Mouse (Mus musculus) small intestine, adult 2 months (tissue): ENCODE data around the gene Zfp281. TPM values are rescaled to one million over a fixed set of nuclear protein-coding genes. Genes with fewer than 3 reads are reported as not detected.

ENCODE experiments used
- H3K27ac ChIP-seq: fragments of 200-500 bp; 2 replicates; pipeline ENCODE4 v1.5.1; 2012; ENCODE audit warnings: low read depth, low read length, control low read depth, inconsistent platforms; ENCODE audit not compliant: insufficient read depth
- H3K27me3 ChIP-seq: fragments of 200-500 bp; 2 replicates; pipeline ENCODE4 v1.6.1; 2012; ENCODE audit warnings: mild to moderate bottlenecking, moderate library complexity, low read length, inconsistent platforms; ENCODE audit not compliant: control insufficient read depth, insufficient read depth
- H3K36me3 ChIP-seq: fragments of 200-500 bp; 2 replicates; pipeline ENCODE4 v1.6.1; 2012; ENCODE audit warnings: mild to moderate bottlenecking, low read length, control low read depth, inconsistent platforms; ENCODE audit not compliant: control insufficient read depth, insufficient read depth
- H3K4me1 ChIP-seq: fragments of 200-500 bp; 2 replicates; pipeline ENCODE4 v1.6.1; 2012; ENCODE audit warnings: low read length, inconsistent platforms, mixed read lengths; ENCODE audit not compliant: control insufficient read depth, insufficient read depth, insufficient read length
- H3K4me3 ChIP-seq: fragments of 200-500 bp; 2 replicates; pipeline ENCODE4 v1.5.1; 2012; ENCODE audit warnings: low read depth, mild to moderate bottlenecking, control low read depth, inconsistent platforms, low read length, moderate library complexity
- CTCF ChIP-seq: fragments of 200-500 bp; IDR thresholded peaks from 2 replicates; pipeline ENCODE4 v1.5.1; 2012; ENCODE audit warnings: low read depth, mild to moderate bottlenecking, control low read depth, inconsistent platforms, low read length, moderate library complexity, mixed read lengths; ENCODE audit not compliant: insufficient replicate concordance, insufficient read length; ENCODE audit errors: extremely low read depth
- POLR2A ChIP-seq: fragments of 200-500 bp; IDR thresholded peaks from 2 replicates; pipeline ENCODE4 v1.6.1; 2012; ENCODE audit warnings: low read depth, mild to moderate bottlenecking, control low read depth, inconsistent platforms, low read length, moderate library complexity
- WGBS: fragments of 180-500 bp; shearing (Covaris S2); methylation state at CpG from one replicate; pipeline ENCODE4 v1.1.7; 2018; 5-methylcytosine and 5-hydroxymethylcytosine counted together
- polyA plus RNA-seq: library from polyadenylated mRNA; depleted of rRNA; stranded (reverse); fragments of >200 nt; gene quantifications from 2 replicates; pipeline ENCODE4 v1.2.3, GENCODE M21; 2012

Gene Zfp281
- polyA plus RNA-seq, 1 experiment = 0.63 TPM

DNA sequence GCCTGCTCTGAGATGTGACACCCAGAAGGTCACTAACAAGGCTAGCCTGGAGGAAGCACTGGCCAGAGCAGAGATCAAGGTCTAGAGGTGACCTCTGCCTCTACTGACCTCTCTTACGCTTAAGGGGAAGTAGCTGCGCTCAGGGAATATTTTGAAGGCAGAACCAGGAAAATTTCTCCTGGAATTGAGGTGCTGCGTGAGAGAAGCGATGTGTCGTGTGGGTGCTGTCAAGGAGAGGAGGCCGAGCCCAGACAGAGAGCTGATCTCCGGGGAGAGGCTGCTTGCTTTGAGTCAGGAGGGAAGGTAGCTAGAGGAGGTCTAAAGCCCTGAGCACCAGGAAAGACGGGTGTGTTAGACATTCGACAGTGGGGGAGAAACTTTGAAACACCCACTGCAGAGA lies 35.2 kb downstream of the Zfp281 start:
- no peak for TF ChIP-seq CTCF
- TF ChIP-seq POLR2A = no peak
- Histone ChIP-seq H3K4me1 (no peaks in the 10 kb centered on the region), H3K27ac (no peak overlapping the region), H3K4me3 (no peak overlapping the region), H3K36me3 (no peaks in the 10 kb centered on the region), H3K27me3 (no peaks in the 10 kb centered on the region)
- 77% methylated on average over 9 of the region's 9 CpGs for WGBS

DNA sequence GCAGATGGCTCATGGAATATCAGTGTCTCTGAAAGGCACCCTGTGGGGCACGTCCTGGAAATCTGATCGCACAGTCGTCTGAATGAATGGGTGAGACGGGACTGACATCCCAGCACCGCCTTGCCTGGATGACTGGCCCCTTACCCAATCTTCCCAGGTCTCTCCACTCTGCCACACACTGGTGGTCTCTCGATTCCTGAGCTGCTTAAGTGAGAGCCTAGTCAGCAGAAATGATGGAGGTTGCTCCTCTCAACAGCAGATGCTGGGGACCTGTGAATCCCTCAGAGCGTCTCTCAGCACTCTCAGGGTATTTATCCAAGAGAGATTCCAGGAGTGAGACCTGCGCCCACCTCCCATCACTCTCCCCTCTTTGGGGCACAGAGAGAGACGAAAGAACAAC lies 36.8 kb downstream of the Zfp281 start:
- H3K27ac ChIP-seq = no peak overlapping the region
- TF ChIP-seq POLR2A (no peak), CTCF (no peak)
- H3K4me3 ChIP-seq = no peak overlapping the region
- no peaks in the 10 kb centered on the region for H3K4me1 ChIP-seq
- H3K36me3 ChIP-seq = no peaks in the 10 kb centered on the region
- H3K27me3 ChIP-seq = no peaks in the 10 kb centered on the region
- WGBS = 69% methylated on average over 9 of the region's 9 CpGs

DNA sequence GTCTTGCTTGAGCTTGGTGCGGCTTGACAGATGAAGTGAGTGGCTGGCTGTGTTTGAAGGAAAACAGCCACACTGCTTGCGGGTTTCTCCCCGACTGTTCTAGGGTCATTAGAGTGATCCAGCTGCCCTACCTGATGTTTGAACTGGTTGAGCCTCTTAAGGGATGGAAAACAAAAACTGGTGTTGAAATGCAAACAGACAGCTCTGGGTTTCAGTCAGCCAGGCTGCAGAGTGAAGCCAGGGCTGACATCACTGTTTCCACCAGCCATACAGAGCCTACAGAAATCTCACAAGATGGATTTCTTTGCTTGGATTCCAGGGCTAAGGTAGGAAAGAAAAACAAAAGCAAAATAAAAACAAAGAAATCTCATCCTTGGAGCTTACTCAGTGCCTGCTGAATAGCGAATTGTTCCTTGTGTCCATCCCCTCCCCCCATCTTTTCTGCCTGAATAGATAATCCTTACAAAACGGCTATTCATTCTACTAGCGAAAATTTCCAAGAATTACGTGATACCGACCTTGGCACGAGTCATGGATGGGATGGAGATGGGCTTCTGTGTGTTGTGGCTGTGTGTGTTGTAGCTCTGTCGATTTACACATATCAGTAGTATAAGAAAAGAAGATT lies 37.4 kb downstream of the Zfp281 start:
- Histone ChIP-seq H3K4me3 (no peak overlapping the region), H3K36me3 (no peaks in the 10 kb centered on the region), H3K27me3 (no peaks in the 10 kb centered on the region), H3K4me1 (no peaks in the 10 kb centered on the region), H3K27ac (no peak overlapping the region)
- no peak for TF ChIP-seq CTCF
- TF ChIP-seq POLR2A = no peak
- WGBS = 48% methylated on average over 10 of the region's 10 CpGs

DNA sequence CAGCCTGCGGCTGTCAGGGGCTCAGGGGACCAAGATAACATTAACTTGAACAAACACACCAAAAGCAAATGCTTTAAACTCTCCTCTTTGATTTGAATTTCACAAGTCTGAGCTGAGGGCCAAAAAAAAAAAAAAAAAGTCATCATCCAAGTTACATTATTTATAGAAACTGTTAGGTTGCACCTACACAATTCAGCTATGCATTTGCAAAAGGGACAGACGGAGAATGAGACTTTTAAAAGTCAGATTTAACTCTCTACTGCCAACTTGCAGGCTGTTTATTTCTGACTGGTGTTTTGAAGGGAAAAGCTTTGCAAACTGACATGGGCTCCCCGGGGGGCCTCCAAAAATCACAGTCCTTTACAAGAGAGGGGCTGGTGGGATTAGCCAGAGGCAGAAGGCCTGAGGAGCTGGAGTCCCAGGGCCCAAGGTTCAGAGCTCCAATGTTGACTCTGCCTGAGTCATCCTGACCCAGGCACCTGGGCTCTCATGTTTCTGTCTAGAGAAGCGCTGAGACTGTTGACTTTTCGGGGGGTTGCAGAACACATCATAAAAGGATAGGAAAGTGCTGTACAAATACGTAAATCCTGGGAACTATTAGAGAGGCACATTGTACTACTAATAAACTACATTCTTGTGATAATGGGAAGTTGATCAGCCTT lies 40.4 kb downstream of the Zfp281 start:
- Histone ChIP-seq H3K27ac (no peak overlapping the region), H3K27me3 (no peaks in the 10 kb centered on the region), H3K4me1 (no peaks in the 10 kb centered on the region), H3K36me3 (no peaks in the 10 kb centered on the region), H3K4me3 (no peak overlapping the region)
- 44% methylated on average over 6 of the region's 6 CpGs for WGBS
- TF ChIP-seq POLR2A (no peak), CTCF (no peak)

DNA sequence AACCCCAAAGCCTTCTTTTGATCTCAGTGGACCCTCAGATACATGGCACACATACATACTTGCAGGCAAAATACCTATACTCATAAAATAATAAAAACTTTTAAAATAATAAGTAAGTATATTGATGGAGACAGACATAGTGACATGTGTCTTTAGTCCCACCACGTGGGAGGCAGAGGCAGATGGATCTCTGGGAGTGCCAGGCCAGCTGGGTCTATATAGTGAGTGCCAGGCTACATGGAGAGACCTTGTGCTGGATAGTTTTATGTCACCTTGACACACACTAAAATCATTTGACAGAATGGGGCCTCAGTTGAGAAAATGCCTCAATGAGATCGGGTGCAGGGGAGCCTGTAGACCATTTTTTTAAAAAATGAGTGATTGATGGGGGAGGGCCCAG lies 41.8 kb downstream of the Zfp281 start:
- no peak overlapping the region for H3K27ac ChIP-seq
- H3K27me3 ChIP-seq = no peaks in the 10 kb centered on the region
- H3K4me3 ChIP-seq = no peak overlapping the region
- no peaks in the 10 kb centered on the region for H3K4me1 ChIP-seq
- no peaks in the 10 kb centered on the region for H3K36me3 ChIP-seq
- no peak for TF ChIP-seq CTCF
- no peak for TF ChIP-seq POLR2A
- 73% methylated on average over 2 of the region's 2 CpGs for WGBS

DNA sequence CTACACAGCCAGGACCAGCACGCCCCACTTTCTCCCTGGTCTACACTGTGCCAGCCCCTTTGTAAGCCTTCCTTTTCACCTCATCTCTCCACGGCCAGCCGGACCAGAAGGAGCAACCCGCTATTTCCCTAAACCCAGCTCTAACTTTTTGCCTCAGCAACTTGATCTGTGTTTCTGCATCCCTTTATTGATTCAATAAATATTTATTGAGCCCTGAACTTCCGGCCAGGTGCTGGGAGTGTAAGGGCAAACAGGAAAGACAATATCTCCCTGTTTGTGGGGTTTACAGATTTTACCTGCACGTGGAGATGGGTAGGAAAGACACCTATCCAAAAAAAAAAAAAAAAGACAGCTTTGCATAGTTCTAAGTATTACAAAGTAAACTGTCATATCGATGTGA lies 45.2 kb downstream of the Zfp281 start:
- Histone ChIP-seq H3K27me3 (no peaks in the 10 kb centered on the region), H3K4me3 (no peak overlapping the region), H3K36me3 (no peaks in the 10 kb centered on the region), H3K27ac (no peak overlapping the region), H3K4me1 (no peaks in the 10 kb centered on the region)
- 36% methylated on average over 7 of the region's 7 CpGs for WGBS
- TF ChIP-seq POLR2A (no peak), CTCF (no peak)

DNA sequence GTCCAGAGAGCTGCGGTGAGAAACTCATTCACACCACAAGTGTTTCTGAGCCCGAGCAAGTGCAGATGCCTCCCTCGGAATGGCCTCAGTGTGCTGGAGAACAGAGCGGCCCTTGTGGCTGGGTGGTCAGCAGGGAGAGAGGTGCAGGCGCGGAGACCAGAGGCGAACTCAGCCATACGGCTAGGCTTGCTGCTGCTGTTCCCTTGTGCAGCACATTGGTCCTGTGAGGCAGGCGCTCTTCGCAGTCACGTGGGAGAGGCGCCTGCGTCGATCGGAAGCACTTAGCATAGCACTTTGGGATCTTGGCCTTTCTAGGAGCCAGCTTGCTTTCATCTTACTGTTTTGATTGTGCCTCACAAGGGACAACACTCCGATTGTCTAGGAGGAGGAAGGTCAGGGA lies 45.7 kb downstream of the Zfp281 start:
- H3K4me1 ChIP-seq = no peaks in the 10 kb centered on the region
- no peak overlapping the region for H3K4me3 ChIP-seq
- WGBS = 71% methylated on average over 16 of the region's 16 CpGs
- no peak for TF ChIP-seq POLR2A
- TF ChIP-seq CTCF = no peak
- no peak overlapping the region for H3K27ac ChIP-seq
- no peaks in the 10 kb centered on the region for H3K27me3 ChIP-seq
- H3K36me3 ChIP-seq = no peaks in the 10 kb centered on the region
